Mouse (Mus musculus): Measurements from ENCODE around the gene Ethe1. TPM values are rescaled to one million over a fixed set of nuclear protein-coding genes. Genes with fewer than 3 reads are reported as not detected.

Ethe1 gene
- polyA plus RNA-seq, 1 experiment from 2014 or later: 39.9 TPM

DNA sequence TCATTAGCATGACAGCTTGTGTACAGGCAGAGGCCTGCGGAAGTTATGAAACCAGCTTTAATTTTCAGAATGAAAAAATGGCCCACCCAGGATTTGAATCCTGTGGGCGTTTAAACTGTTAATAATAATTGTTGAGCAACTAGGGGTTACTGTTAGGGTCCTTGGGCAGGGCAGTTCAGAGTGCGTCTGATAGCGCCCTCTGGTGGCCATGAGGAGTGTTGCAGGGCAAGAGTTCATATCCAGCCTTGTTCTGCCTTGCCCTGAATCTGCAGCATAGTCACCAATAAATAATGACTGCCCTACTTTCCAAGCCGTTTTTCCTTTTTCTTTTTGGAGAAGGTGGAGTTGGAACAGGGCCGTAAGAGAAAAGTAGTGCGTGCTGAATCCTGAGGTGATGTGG, 66.3 kb downstream of the Ethe1 start:
- peak; percentile 68 for DNase-seq (ENCODE audit: low spot score)

Other genes with a start within 250 kb of the Ethe1 start
- 0.05 TPM in 1 of 2 replicates, not detected in the other for gene Lypd5, start 238.3 kb upstream of the Ethe1 start, polyA plus RNA-seq (2015; fragmentation: Nextera tagmentation; extraction: Ambion mirVana)
- gene Kcnn4, start 217.3 kb upstream of the Ethe1 start, polyA plus RNA-seq (2015; fragmentation: Nextera tagmentation; extraction: Ambion mirVana): 105 and 120 TPM in 2 replicates
- 30.2 and 33.3 TPM in 2 replicates for gene Smg9, start 187.9 kb upstream of the Ethe1 start, polyA plus RNA-seq (2015; fragmentation: Nextera tagmentation; extraction: Ambion mirVana)
- 0.18 and 0.22 TPM in 2 replicates for gene Irgc1, start 135.2 kb upstream of the Ethe1 start, polyA plus RNA-seq (2015; fragmentation: Nextera tagmentation; extraction: Ambion mirVana)
- 3.0 and 3.4 TPM in 2 replicates for gene Plaur, start 125.1 kb upstream of the Ethe1 start, polyA plus RNA-seq (2015; fragmentation: Nextera tagmentation; extraction: Ambion mirVana)
- gene Cadm4, start 105.5 kb upstream of the Ethe1 start, polyA plus RNA-seq (2015; fragmentation: Nextera tagmentation; extraction: Ambion mirVana): 0.71 and 0.83 TPM in 2 replicates
- gene Zfp428, start 80.5 kb upstream of the Ethe1 start, polyA plus RNA-seq (2015; fragmentation: Nextera tagmentation; extraction: Ambion mirVana): 16.5 and 16.7 TPM in 2 replicates
- 0.07 TPM in 1 of 2 replicates, not detected in the other for gene AC161166.1, start 75.1 kb upstream of the Ethe1 start, polyA plus RNA-seq (2015; fragmentation: Nextera tagmentation; extraction: Ambion mirVana)
- gene Irgq, start 56.9 kb upstream of the Ethe1 start, polyA plus RNA-seq (2015; fragmentation: Nextera tagmentation; extraction: Ambion mirVana): 5.5 and 5.7 TPM in 2 replicates
- 1.8 and 2.4 TPM in 2 replicates for gene Pinlyp, start 41.4 kb upstream of the Ethe1 start, polyA plus RNA-seq (2015; fragmentation: Nextera tagmentation; extraction: Ambion mirVana)
- 61.0 and 66.5 TPM in 2 replicates for gene Xrcc1, start 41.3 kb upstream of the Ethe1 start, polyA plus RNA-seq (2015; fragmentation: Nextera tagmentation; extraction: Ambion mirVana)
- gene Zfp575, start 98 bp downstream of the Ethe1 start, polyA plus RNA-seq (2015; fragmentation: Nextera tagmentation; extraction: Ambion mirVana): 0.48 and 0.71 TPM in 2 replicates
- gene Phldb3, start 23.2 kb downstream of the Ethe1 start, polyA plus RNA-seq (2015; fragmentation: Nextera tagmentation; extraction: Ambion mirVana): 0.47 and 0.73 TPM in 2 replicates
- gene Lypd3, start 49.0 kb downstream of the Ethe1 start, polyA plus RNA-seq (2015; fragmentation: Nextera tagmentation; extraction: Ambion mirVana): 1.8 and 2.2 TPM in 2 replicates
- gene Tex101, start 89.1 kb downstream of the Ethe1 start, polyA plus RNA-seq (2015; fragmentation: Nextera tagmentation; extraction: Ambion mirVana): not detected in 2 replicates
- not detected in 2 replicates for gene BC049730, start 121.7 kb downstream of the Ethe1 start, polyA plus RNA-seq (2015; fragmentation: Nextera tagmentation; extraction: Ambion mirVana)
- 0.31 TPM in 1 of 2 replicates, not detected in the other for gene Gm4763, start 139.4 kb downstream of the Ethe1 start, polyA plus RNA-seq (2015; fragmentation: Nextera tagmentation; extraction: Ambion mirVana)
- gene Cd177, start 172.8 kb downstream of the Ethe1 start, polyA plus RNA-seq (2015; fragmentation: Nextera tagmentation; extraction: Ambion mirVana): 0.49 and 0.86 TPM in 2 replicates
- gene Ceacam10, start 189.7 kb downstream of the Ethe1 start, polyA plus RNA-seq (2015; fragmentation: Nextera tagmentation; extraction: Ambion mirVana): 0.98 and 1.1 TPM in 2 replicates

All from thymus, postnatal 0 days (tissue).